In genomic region chr11:81153161-81153840, GRCm38 (mm10) we compare ENCODE assay signal across 8 mouse cellular contexts.
DNase-seq lines count a peak whose midpoint lies in the region; ATAC-seq lines count a peak whose summit lies in the region.

No protein-coding gene starts in this region.

- no peaks in the 10 kb centered on the region for H3K9me3 ChIP-seq in heart, embryonic 15.5 days (replicated peaks)
- H3K9me3 ChIP-seq in stomach, embryonic 14.5 days (ENCODE audit: control insufficient read depth, low read depth, low read length), result no peaks in the 10 kb centered on the region

- H3K36me3 ChIP-seq in heart, embryonic 15.5 days, result no peaks in the 10 kb centered on the region
- H3K36me3 ChIP-seq in stomach, embryonic 14.5 days (ENCODE audit: control insufficient read depth, insufficient read depth, low read length), result no peaks in the 10 kb centered on the region

- WGBS in heart, embryonic 15.5 days, result under 1% methylated on average over 57 of the region's 57 CpGs
- under 1% methylated on average over 57 of the region's 57 CpGs for WGBS in stomach, embryonic 14.5 days

- peaks cover 82% of the 10 kb centered on the region for H3K27me3 ChIP-seq in heart, embryonic 15.5 days
- H3K27me3 ChIP-seq in stomach, embryonic 14.5 days (ENCODE audit: control insufficient read depth, insufficient read depth, low read length), result peaks cover 16% of the 10 kb centered on the region

- peak overlapping the region; percentile 93 for H3K4me2 ChIP-seq in heart, embryonic 15.5 days
- H3K4me2 ChIP-seq in stomach, embryonic 14.5 days (replicated peaks; ENCODE audit: low read depth, low read length), result peak overlapping the region; percentile 97

- DNase-seq in thymus, postnatal 4 days, result peak; percentile 6
- DNase-seq in thymus, postnatal 0 days (ENCODE audit: low spot score), result no peak
- peak; percentile 51 for DNase-seq in embryo, embryonic 11.5 days (ENCODE audit: low read depth, low spot score)
- DNase-seq in layer of hippocampus, adult 9-11 months, result peak; percentile 66
- DNase-seq in mesoderm, embryonic 11.5 days (ENCODE audit: low read depth, low spot score), result peak; percentile 73

- no peak overlapping the region for H3K27ac ChIP-seq in heart, embryonic 15.5 days
- H3K27ac ChIP-seq in stomach, embryonic 14.5 days (ENCODE audit: low read length), result no peak overlapping the region

- no peak; the same call in 1 of the 2 replicates for ATAC-seq in heart, embryonic 15.5 days (replicated peaks; ENCODE audit: insufficient number of reproducible peaks, insufficient read depth, low FRiP score, low read depth)
- ATAC-seq in stomach, embryonic 14.5 days (ENCODE audit: insufficient number of reproducible peaks, insufficient read depth, low FRiP score, low read depth), result peak; percentile 66
- no peak for ATAC-seq in megakaryocyte progenitor cell, adult 5-6 weeks (replicated peaks; ENCODE audit: poor library complexity)

- no peak overlapping the region for H3K9ac ChIP-seq in heart, embryonic 15.5 days
- H3K9ac ChIP-seq in stomach, embryonic 14.5 days (replicated peaks; ENCODE audit: low read depth, low read length), result no peak overlapping the region

- peaks cover 25% of the 10 kb centered on the region for H3K4me1 ChIP-seq in heart, embryonic 15.5 days (replicated peaks)
- peaks cover 3% of the 10 kb centered on the region; the same call in 1 of the 2 replicates for H3K4me1 ChIP-seq in stomach, embryonic 14.5 days (ENCODE audit: control insufficient read depth, insufficient read depth, low read length)

- H3K4me3 ChIP-seq in heart, embryonic 15.5 days, result peak overlapping the region; percentile 55
- H3K4me3 ChIP-seq in stomach, embryonic 14.5 days (ENCODE audit: low read depth, low read length), result peak overlapping the region; percentile 42
